Mouse (Mus musculus): ENCODE results near the gene Hs3st4. TPM values are rescaled to one million over a fixed set of nuclear protein-coding genes. Genes with fewer than 3 reads are reported as not detected.

The Hs3st4 gene
- polyA plus RNA-seq (2012; rRNA removed) = 0.02 TPM in 1 of 2 replicates, not detected in the other
- not detected in 2 replicates for polyA plus RNA-seq (2014; fragmentation: Nextera tagmentation; extraction: Ambion mirVana)

GRCm38 (mm10) chr7:123982461-123983038 is at the start of gene Hs3st4:
TSS of gene Hs3st4 (plus strand) at chr7:123982869.
- H3K4me1 ChIP-seq (replicated peaks; ENCODE audit: control insufficient read depth in 2 of 2, insufficient read depth in 2 of 2, low read length in 1 of 2) = no peaks in the 10 kb centered on the region
- no peak within 1 kb of the TSS for H3K9ac ChIP-seq (replicated peaks)
- no peak within 1 kb of the TSS for H3K27ac ChIP-seq
- H3K4me3 ChIP-seq (ENCODE audit: insufficient read depth in 1 of 2, low read depth in 2 of 2, low read length in 2 of 2) = peak within 1 kb of the TSS in 1 of 2 experiments; percentile 5; a peak in 1 of 4 replicates
- no peaks in the 10 kb centered on the region for H3K36me3 ChIP-seq (replicated peaks; ENCODE audit: control insufficient read depth, insufficient read depth, low read depth)
- TF ChIP-seq EP300 (IDR thresholded peaks at IDR 0.05; ENCODE audit: low read depth) = no peak
- no peak for TF ChIP-seq CTCF (IDR thresholded peaks at IDR 0.05; ENCODE audit: low read depth)
- H3K9me3 ChIP-seq (ENCODE audit: control insufficient read depth, low read length) = no peaks in the 10 kb centered on the region
- DNase-seq (ENCODE audit: low read depth in 3 of 3, low spot score in 3 of 3) (no peak), ATAC-seq (ENCODE audit: insufficient read depth) (no peak)
- under 1% methylated on average over 34 of the region's 74 CpGs for WGBS (ENCODE audit: insufficient replicate concordance)
- H3K4me2 ChIP-seq (ENCODE audit: low read depth) = no peak within 1 kb of the TSS
- peaks cover 37% of the 10 kb centered on the region for H3K27me3 ChIP-seq (ENCODE audit: control insufficient read depth, insufficient read depth, low read length)

GRCm38 (mm10) chr7:123946836-123947235 is 35.8 kb upstream of the Hs3st4 start:
- no peak for ATAC-seq (ENCODE audit: insufficient read depth)
- no peak overlapping the region for H3K9ac ChIP-seq (replicated peaks)
- WGBS (ENCODE audit: insufficient replicate concordance) = 45% methylated on average over 3 of the region's 3 CpGs
- H3K27ac ChIP-seq = no peak overlapping the region
- H3K9me3 ChIP-seq (ENCODE audit: control insufficient read depth, low read length) = no peaks in the 10 kb centered on the region
- no peak overlapping the region for H3K4me2 ChIP-seq (ENCODE audit: low read depth)
- no peaks in the 10 kb centered on the region for H3K36me3 ChIP-seq (replicated peaks; ENCODE audit: control insufficient read depth, insufficient read depth, low read depth)
- no peaks in the 10 kb centered on the region for H3K27me3 ChIP-seq (ENCODE audit: control insufficient read depth, insufficient read depth, low read length)
- H3K4me1 ChIP-seq (replicated peaks; ENCODE audit: control insufficient read depth in 2 of 2, insufficient read depth in 2 of 2, low read length in 1 of 2) = no peaks in the 10 kb centered on the region
- no peak overlapping the region for H3K4me3 ChIP-seq (ENCODE audit: insufficient read depth in 1 of 2, low read depth in 2 of 2, low read length in 2 of 2)
- DNase-seq (ENCODE audit: low read depth in 3 of 3, low spot score in 3 of 3) = no peak
- no peak for TF ChIP-seq CTCF (IDR thresholded peaks at IDR 0.05; ENCODE audit: low read depth)
- TF ChIP-seq EP300 (IDR thresholded peaks at IDR 0.05; ENCODE audit: low read depth) = no peak

- no peaks in the 10 kb centered on the region for H3K36me3 ChIP-seq (replicated peaks; ENCODE audit: control insufficient read depth, insufficient read depth, low read depth)
- no peak for ATAC-seq (ENCODE audit: insufficient read depth)
- no peaks in the 10 kb centered on the region for H3K4me1 ChIP-seq (replicated peaks; ENCODE audit: control insufficient read depth in 2 of 2, insufficient read depth in 2 of 2, low read length in 1 of 2)
- no peak overlapping the region for H3K27ac ChIP-seq
- 61% methylated on average over 5 of the region's 5 CpGs for WGBS (ENCODE audit: insufficient replicate concordance)
- no peak overlapping the region for H3K4me3 ChIP-seq (ENCODE audit: insufficient read depth in 1 of 2, low read depth in 2 of 2, low read length in 2 of 2)
- no peaks in the 10 kb centered on the region for H3K9me3 ChIP-seq (ENCODE audit: control insufficient read depth, low read length)
- H3K9ac ChIP-seq (replicated peaks) = no peak overlapping the region
- no peak overlapping the region for H3K4me2 ChIP-seq (ENCODE audit: low read depth)
- no peak for DNase-seq (ENCODE audit: low read depth in 3 of 3, low spot score in 3 of 3)
- TF ChIP-seq EP300 (IDR thresholded peaks at IDR 0.05; ENCODE audit: low read depth) = no peak
- TF ChIP-seq CTCF (IDR thresholded peaks at IDR 0.05; ENCODE audit: low read depth) = no peak
- H3K27me3 ChIP-seq (ENCODE audit: control insufficient read depth, insufficient read depth, low read length) = no peaks in the 10 kb centered on the region
These were observed 19.6 kb upstream of the Hs3st4 start for GRCm38 (mm10) chr7:123963021-123963420.

GRCm38 (mm10) chr7:123964559-123965142 is 18.0 kb upstream of the Hs3st4 start:
- no peak for DNase-seq (ENCODE audit: low read depth in 3 of 3, low spot score in 3 of 3)
- H3K4me2 ChIP-seq (ENCODE audit: low read depth) = no peak overlapping the region
- no peak for ATAC-seq (ENCODE audit: insufficient read depth)
- H3K36me3 ChIP-seq (replicated peaks; ENCODE audit: control insufficient read depth, insufficient read depth, low read depth) = no peaks in the 10 kb centered on the region
- no peak overlapping the region for H3K27ac ChIP-seq
- WGBS (ENCODE audit: insufficient replicate concordance) = 38% methylated on average over 10 of the region's 10 CpGs
- H3K4me3 ChIP-seq (ENCODE audit: insufficient read depth in 1 of 2, low read depth in 2 of 2, low read length in 2 of 2) = no peak overlapping the region
- H3K4me1 ChIP-seq (replicated peaks; ENCODE audit: control insufficient read depth in 2 of 2, insufficient read depth in 2 of 2, low read length in 1 of 2) = no peaks in the 10 kb centered on the region
- H3K27me3 ChIP-seq (ENCODE audit: control insufficient read depth, insufficient read depth, low read length) = no peaks in the 10 kb centered on the region
- TF ChIP-seq EP300 (IDR thresholded peaks at IDR 0.05; ENCODE audit: low read depth) (no peak), CTCF (IDR thresholded peaks at IDR 0.05; ENCODE audit: low read depth) (peak; percentile 40)
- H3K9ac ChIP-seq (replicated peaks) = no peak overlapping the region
- no peaks in the 10 kb centered on the region for H3K9me3 ChIP-seq (ENCODE audit: control insufficient read depth, low read length)

GRCm38 (mm10) chr7:123965515-123965914 is 17.2 kb upstream of the Hs3st4 start:
- Histone ChIP-seq H3K27me3 (ENCODE audit: control insufficient read depth, insufficient read depth, low read length) (no peaks in the 10 kb centered on the region), H3K9ac (replicated peaks) (no peak overlapping the region), H3K36me3 (replicated peaks; ENCODE audit: control insufficient read depth, insufficient read depth, low read depth) (no peaks in the 10 kb centered on the region), H3K27ac (no peak overlapping the region), H3K4me2 (ENCODE audit: low read depth) (no peak overlapping the region), H3K9me3 (ENCODE audit: control insufficient read depth, low read length) (no peaks in the 10 kb centered on the region), H3K4me1 (replicated peaks; ENCODE audit: control insufficient read depth in 2 of 2, insufficient read depth in 2 of 2, low read length in 1 of 2) (no peaks in the 10 kb centered on the region), H3K4me3 (ENCODE audit: insufficient read depth in 1 of 2, low read depth in 2 of 2, low read length in 2 of 2) (no peak overlapping the region)
- no peak for TF ChIP-seq CTCF (IDR thresholded peaks at IDR 0.05; ENCODE audit: low read depth)
- no peak for TF ChIP-seq EP300 (IDR thresholded peaks at IDR 0.05; ENCODE audit: low read depth)
- no peak for DNase-seq (ENCODE audit: low read depth in 3 of 3, low spot score in 3 of 3)
- ATAC-seq (ENCODE audit: insufficient read depth) = no peak
- WGBS (ENCODE audit: insufficient replicate concordance) = 47% methylated on average over 7 of the region's 7 CpGs

Data from liver, embryonic 14.5 days (tissue).